Mouse (Mus musculus): ENCODE data around the gene Sall4. TPM values are rescaled to one million over a fixed set of nuclear protein-coding genes. Genes with fewer than 3 reads are reported as not detected.

Sall4 gene
- total and polyA plus RNA-seq, 3 experiments: not detected

DNA sequence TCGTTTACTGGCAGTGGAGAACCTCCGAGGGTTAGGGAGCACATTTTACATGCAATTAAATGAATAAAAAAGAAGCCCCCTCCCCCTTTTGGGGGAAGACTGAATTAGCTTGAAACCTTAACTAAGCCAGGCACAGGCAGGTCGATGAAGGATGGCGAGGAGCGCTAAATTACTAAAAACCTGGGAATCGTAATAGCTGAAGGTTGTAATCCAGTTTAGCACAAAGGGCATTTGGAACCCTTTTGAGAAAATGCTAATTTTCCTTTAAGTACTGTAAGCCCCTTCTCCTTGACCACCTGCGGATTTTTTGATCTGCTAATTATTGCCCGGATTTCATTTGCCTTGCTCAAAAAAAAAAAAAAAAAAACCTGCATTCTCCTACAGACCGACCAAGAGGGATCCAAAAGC lies 3.3 kb downstream of the Sall4 start:
- H3K4me3 ChIP-seq (ENCODE audit: control insufficient read depth in 1 of 2, insufficient read depth in 1 of 2, low read depth in 2 of 2, low read length in 2 of 2): no peak overlapping the region
- H3K36me3 ChIP-seq (ENCODE audit: control insufficient read depth in 1 of 2, insufficient read depth in 2 of 2, low read length in 2 of 2): no peaks in the 10 kb centered on the region

DNA sequence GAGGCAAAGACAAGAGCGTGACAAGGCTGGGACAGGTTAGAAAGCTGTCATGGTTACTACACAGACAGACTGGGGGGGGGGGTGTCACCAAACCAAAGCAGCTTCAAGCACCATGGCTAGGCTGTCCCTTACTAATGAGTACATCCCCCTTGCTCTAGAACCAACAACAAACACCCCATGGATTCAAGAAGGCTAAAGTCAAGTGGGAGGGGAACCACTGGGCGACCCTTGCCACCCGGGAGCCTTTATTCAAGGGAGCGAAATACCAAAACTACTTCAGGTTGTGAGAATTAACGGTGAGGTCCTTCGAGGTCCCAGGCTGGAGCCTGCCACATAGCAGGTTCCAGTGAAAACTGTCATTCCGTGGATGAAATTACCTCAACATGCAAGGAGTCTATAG lies 4.0 kb downstream of the Sall4 start:
- H3K27me3 ChIP-seq (ENCODE audit: control insufficient read depth in 1 of 2, insufficient read depth in 2 of 2, low read length in 2 of 2): no peaks in the 10 kb centered on the region
- no peak for DNase-seq (ENCODE audit: low read depth, low spot score)
- no peak for TF ChIP-seq BHLHE40 (IDR thresholded peaks at IDR 0.05; ENCODE audit: borderline replicate concordance, low read depth, low read length)
- TF ChIP-seq SIN3A (IDR thresholded peaks at IDR 0.05; ENCODE audit: low read length): no peak
- TF ChIP-seq HCFC1 (IDR thresholded peaks at IDR 0.05; ENCODE audit: low read depth, low read length): no peak
- TF ChIP-seq MAX (IDR thresholded peaks at IDR 0.05; ENCODE audit: low read length): no peak
- TF ChIP-seq MAZ (IDR thresholded peaks at IDR 0.05; ENCODE audit: low read depth, low read length): no peak
- no peak for TF ChIP-seq USF2 (IDR thresholded peaks at IDR 0.05; ENCODE audit: borderline replicate concordance in 1 of 2, insufficient read depth in 1 of 2, low read depth in 1 of 2, low read length in 2 of 2)
- no peak for TF ChIP-seq ZKSCAN1 (IDR thresholded peaks at IDR 0.05; ENCODE audit: low read depth, low read length)
- no peak for TF ChIP-seq ELF1 (IDR thresholded peaks at IDR 0.05; ENCODE audit: low read depth, low read length)
- no peak for TF ChIP-seq ZMIZ1 (IDR thresholded peaks at IDR 0.05; ENCODE audit: low read depth, low read length)
- TF ChIP-seq CHD1 (IDR thresholded peaks at IDR 0.05; ENCODE audit: low read depth, low read length): no peak
- no peak for TF ChIP-seq TBP (IDR thresholded peaks at IDR 0.05; ENCODE audit: low read depth, low read length)
- no peak overlapping the region for H3K4me3 ChIP-seq (ENCODE audit: control insufficient read depth in 1 of 2, insufficient read depth in 1 of 2, low read depth in 2 of 2, low read length in 2 of 2)
- H3K79me2 ChIP-seq (ENCODE audit: control insufficient read depth, insufficient read depth, low read length, poor library complexity): no peaks in the 10 kb centered on the region
- no peaks in the 10 kb centered on the region for H3K36me3 ChIP-seq (ENCODE audit: control insufficient read depth in 1 of 2, insufficient read depth in 2 of 2, low read length in 2 of 2)
- no peak overlapping the region for H3K9ac ChIP-seq (ENCODE audit: control insufficient read depth, low read depth, low read length, poor library complexity, severe bottlenecking)
- H3K4me1 ChIP-seq (ENCODE audit: control insufficient read depth in 1 of 2, insufficient read depth in 2 of 2, low read length in 2 of 2): no peaks in the 10 kb centered on the region
- no peak overlapping the region for H3K27ac ChIP-seq (ENCODE audit: control insufficient read depth, low read depth, low read length)
- H3K9me3 ChIP-seq (replicated peaks; ENCODE audit: insufficient read depth, low read length): no peaks in the 10 kb centered on the region

More for the DNA sequence above, 3.3 kb downstream of the Sall4 start:
- no peaks in the 10 kb centered on the region for H3K79me2 ChIP-seq (ENCODE audit: control insufficient read depth, insufficient read depth, low read length, poor library complexity)
- H3K27ac ChIP-seq (ENCODE audit: control insufficient read depth, low read depth, low read length): no peak overlapping the region
- no peaks in the 10 kb centered on the region for H3K4me1 ChIP-seq (ENCODE audit: control insufficient read depth in 1 of 2, insufficient read depth in 2 of 2, low read length in 2 of 2)
- H3K27me3 ChIP-seq (ENCODE audit: control insufficient read depth in 1 of 2, insufficient read depth in 2 of 2, low read length in 2 of 2): no peaks in the 10 kb centered on the region
- TF ChIP-seq TAL1 (IDR thresholded peaks at IDR 0.05; ENCODE audit: low read length) (no peak), MAZ (IDR thresholded peaks at IDR 0.05; ENCODE audit: low read depth, low read length) (no peak), USF2 (IDR thresholded peaks at IDR 0.05; ENCODE audit: borderline replicate concordance in 1 of 2, insufficient read depth in 1 of 2, low read depth in 1 of 2, low read length in 2 of 2) (no peak), NELFE (IDR thresholded peaks at IDR 0.05; ENCODE audit: low read depth, low read length) (no peak), USF1 (IDR thresholded peaks at IDR 0.05; ENCODE audit: low read depth, low read length) (no peak), MXI1 (IDR thresholded peaks at IDR 0.05; ENCODE audit: low read depth, low read length) (no peak), GATA1 (IDR thresholded peaks at IDR 0.05; ENCODE audit: low read depth, low read length) (no peak)
- no peak overlapping the region for H3K9ac ChIP-seq (ENCODE audit: control insufficient read depth, low read depth, low read length, poor library complexity, severe bottlenecking)
- DNase-seq (ENCODE audit: low read depth, low spot score): no peak
- H3K9me3 ChIP-seq (replicated peaks; ENCODE audit: insufficient read depth, low read length): no peaks in the 10 kb centered on the region

All from MEL (cell line).